Mouse (Mus musculus) urinary bladder, postnatal 10 days (tissue): ENCODE measurements around the gene Gm13124.
"Not testable (repeated sequence)": the region's sequence is repeated elsewhere in the genome, so short reads cannot be mapped to it uniquely, and the experiment has no call there.

Experiments used
- DNase-seq: peaks from one replicate; pipeline ENCODE4 v3.0.0; 2022; ENCODE audit warnings: low spot score

The Gm13124 gene

GRCm38 (mm10) chr4:144565034-144565433 lies at the start of gene Gm13124:
TSS of gene Gm13124 (minus strand) at chr4:144565134.
- no peak for DNase-seq

GRCm38 (mm10) chr4:144614586-144614985 lies 49.7 kb upstream of the Gm13124 start:
- no peak for DNase-seq

- DNase-seq = no peak
Measured at GRCm38 (mm10) chr4:144613407-144613806, 48.5 kb upstream of the Gm13124 start, which contains the start of gene Aadacl4. TSS of gene Aadacl4 (plus strand) at chr4:144613707.

GRCm38 (mm10) chr4:144592790-144593189 lies 27.9 kb upstream of the Gm13124 start:
- no peak for DNase-seq

- not testable (repeated sequence) for DNase-seq
Measured at GRCm38 (mm10) chr4:144586207-144586606, 21.3 kb upstream of the Gm13124 start.

- no peak for DNase-seq
Measured at GRCm38 (mm10) chr4:144567752-144568151, 2.8 kb upstream of the Gm13124 start.

GRCm38 (mm10) chr4:144561205-144561604 lies 3.7 kb downstream of the Gm13124 start:
- no peak for DNase-seq

GRCm38 (mm10) chr4:144559792-144560191 lies 5.1 kb downstream of the Gm13124 start:
- no peak for DNase-seq

GRCm38 (mm10) chr4:144551156-144551555 lies 13.8 kb downstream of the Gm13124 start:
- DNase-seq = no peak

GRCm38 (mm10) chr4:144545339-144545738 lies 19.6 kb downstream of the Gm13124 start:
- DNase-seq = not testable (repeated sequence)

GRCm38 (mm10) chr4:144544689-144545088 lies 20.2 kb downstream of the Gm13124 start:
- DNase-seq = no peak

GRCm38 (mm10) chr4:144519522-144519921 lies 45.4 kb downstream of the Gm13124 start, which contains the start of gene 9430007A20Rik:
TSS of gene 9430007A20Rik (plus strand) at chr4:144519822.
- no peak for DNase-seq

- no peak for DNase-seq
Measured at GRCm38 (mm10) chr4:144506518-144506917, 58.4 kb downstream of the Gm13124 start.
